Mouse (Mus musculus) lung, postnatal 10 days (tissue): ENCODE measurements around the gene Dlx1.

Experiments used
- DNase-seq: peaks from one replicate; pipeline ENCODE4 v3.0.0; 2021

Dlx1 gene

GRCm38 (mm10) chr2:71528014-71528713 is at the start of gene Dlx1:
Gene Dlx1, plus strand, starts transcription at chr2:71528113.
- DNase-seq = no peak

- DNase-seq = no peak
Observed at GRCm38 (mm10) chr2:71479917-71480316, 48.0 kb upstream of the Dlx1 start.

GRCm38 (mm10) chr2:71481825-71482224 is 46.1 kb upstream of the Dlx1 start:
- no peak for DNase-seq

GRCm38 (mm10) chr2:71483046-71483716 is 44.7 kb upstream of the Dlx1 start:
- DNase-seq = no peak

- DNase-seq = no peak
Observed at GRCm38 (mm10) chr2:71483717-71484066, 44.2 kb upstream of the Dlx1 start.

- DNase-seq = no peak
Observed at GRCm38 (mm10) chr2:71491295-71491694, 36.6 kb upstream of the Dlx1 start.

GRCm38 (mm10) chr2:71493161-71493683 is 34.7 kb upstream of the Dlx1 start:
- DNase-seq = no peak

GRCm38 (mm10) chr2:71494503-71494902 is 33.4 kb upstream of the Dlx1 start:
- no peak for DNase-seq

GRCm38 (mm10) chr2:71494971-71495370 is 32.9 kb upstream of the Dlx1 start:
- DNase-seq = no peak

DNA sequence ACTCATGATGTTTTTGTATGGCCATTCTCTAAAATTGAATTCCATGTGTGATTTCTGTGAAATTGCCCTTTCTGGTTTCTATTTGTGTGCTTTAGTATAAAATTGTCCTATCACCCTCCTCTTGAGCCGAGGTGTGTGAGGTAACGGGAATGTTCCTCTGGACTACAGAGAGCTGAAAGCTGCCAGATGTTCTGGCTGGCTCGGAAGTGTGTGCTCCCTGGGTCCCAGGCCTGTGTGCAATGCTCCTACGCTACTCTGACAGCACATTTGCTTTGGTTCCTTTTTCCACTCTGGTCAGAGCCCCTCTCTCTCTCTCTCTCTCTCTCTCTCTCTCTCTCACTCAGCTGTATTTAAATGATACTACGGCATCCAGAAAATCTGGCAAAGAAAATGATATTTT is 30.7 kb upstream of the Dlx1 start:
- DNase-seq = no peak

- peak; percentile 13 for DNase-seq
Observed at GRCm38 (mm10) chr2:71499276-71500230, 28.4 kb upstream of the Dlx1 start.

- DNase-seq = no peak
Observed at GRCm38 (mm10) chr2:71504852-71505251, 23.1 kb upstream of the Dlx1 start.

DNA sequence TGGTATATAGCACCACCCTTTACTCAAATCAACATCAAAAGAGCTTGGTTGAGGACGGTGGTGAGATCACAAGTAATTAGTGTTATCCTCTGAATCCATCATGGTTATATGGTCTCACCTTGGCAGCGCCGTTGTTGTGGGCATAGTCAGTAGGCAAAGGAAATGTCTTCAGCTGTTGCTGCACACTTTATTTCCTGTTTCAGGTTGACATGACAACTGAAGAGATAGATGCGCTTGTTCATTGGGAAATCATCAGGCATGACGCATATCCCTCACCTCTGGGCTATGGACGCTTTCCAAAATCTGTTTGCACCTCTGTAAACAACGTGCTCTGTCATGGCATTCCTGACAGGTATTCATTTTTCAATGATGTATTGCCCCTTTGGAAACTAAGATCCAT is 16.7 kb upstream of the Dlx1 start:
- no peak for DNase-seq

- no peak for DNase-seq
Observed at GRCm38 (mm10) chr2:71512326-71512725, 15.6 kb upstream of the Dlx1 start.

DNA sequence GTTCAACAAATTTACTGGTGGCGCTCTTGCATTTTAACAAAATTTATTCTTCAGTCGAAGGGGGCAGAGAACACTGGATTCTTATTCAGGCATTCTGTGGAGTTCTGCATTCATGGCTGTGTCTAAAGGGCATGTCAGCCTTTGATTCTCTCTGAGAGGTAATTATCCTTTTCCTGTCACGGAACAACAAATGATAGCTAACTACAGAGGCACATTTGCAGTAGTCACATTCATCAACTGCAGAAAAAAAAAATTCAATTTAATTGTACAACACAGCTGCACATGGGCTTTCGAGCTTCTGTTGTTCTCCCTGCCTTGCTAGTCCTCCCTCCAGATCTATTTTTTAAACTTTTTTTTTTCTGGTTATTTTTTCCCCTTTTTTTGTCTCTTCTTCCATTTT is 10.9 kb upstream of the Dlx1 start:
- no peak for DNase-seq

DNA sequence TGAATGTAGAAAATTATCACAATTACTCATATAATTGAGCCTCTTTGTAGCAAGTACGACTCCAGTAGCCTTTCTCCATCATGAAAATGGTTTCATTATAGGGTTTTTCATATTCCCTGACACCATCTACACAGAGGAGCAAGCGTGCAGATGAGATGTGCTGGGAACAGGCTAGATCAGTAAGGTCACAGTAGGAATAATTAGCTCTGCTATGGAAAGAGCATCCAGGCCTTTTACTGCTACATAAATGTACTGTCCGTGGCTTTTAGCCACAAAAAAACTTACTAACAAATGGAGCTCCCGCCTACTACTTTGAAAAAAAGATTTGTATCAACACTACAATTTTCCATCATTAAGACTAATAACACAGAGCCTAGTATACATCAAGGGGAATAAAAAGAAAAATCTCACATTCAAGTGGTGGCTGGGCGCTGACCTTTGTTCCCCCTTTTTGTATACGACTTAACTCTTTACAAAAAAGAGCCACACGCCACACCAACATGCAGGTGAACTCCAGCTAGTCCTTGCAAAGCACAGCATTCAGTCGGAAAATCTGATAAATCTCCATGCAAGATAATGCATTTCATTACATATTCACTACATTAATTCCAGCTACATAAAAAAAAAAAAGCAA is 10.3 kb upstream of the Dlx1 start:
- DNase-seq = no peak

GRCm38 (mm10) chr2:71522871-71523270 is 5.0 kb upstream of the Dlx1 start:
- no peak for DNase-seq

DNA sequence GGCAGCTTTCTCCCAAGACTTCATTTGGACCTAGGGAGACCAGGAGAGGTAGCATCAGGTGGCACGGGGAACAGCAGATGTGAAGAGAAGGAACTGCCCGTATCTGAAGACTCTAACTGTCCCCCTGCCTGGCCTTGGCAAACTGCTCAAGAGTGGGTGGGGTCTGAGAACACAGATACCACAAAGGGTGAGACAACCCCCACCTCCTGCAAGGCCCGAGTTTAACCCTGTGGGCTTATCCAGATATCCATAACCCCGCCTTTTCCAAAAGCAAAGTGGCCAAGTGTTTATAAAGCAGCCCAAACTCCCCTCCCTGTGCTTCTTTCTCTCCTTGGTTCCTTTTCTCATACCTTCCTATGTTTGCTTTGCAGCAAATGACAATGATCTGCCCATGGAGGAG is 4.5 kb upstream of the Dlx1 start:
- DNase-seq = no peak

DNA sequence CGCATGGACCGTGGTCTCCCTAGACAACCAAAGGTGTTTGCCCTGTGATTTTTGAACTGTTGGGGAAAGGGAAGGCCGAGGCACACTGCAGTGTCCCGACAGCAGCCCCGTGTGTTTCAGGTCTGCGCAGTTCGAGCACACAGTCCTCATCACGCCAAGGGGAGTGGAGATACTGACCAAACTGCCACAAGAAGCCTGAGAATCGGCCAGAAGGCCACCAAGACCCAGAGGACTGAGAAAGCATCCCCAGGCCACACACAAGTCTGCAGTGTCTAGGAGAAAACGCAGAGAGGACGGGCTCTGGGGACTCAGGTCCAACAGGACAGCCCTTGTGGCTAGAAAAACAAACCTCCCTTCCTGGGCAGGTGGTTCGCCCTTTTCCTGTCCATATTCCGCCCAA is 3.1 kb upstream of the Dlx1 start:
- no peak for DNase-seq

GRCm38 (mm10) chr2:71526595-71527322 is 1.2 kb upstream of the Dlx1 start:
- no peak for DNase-seq

DNA sequence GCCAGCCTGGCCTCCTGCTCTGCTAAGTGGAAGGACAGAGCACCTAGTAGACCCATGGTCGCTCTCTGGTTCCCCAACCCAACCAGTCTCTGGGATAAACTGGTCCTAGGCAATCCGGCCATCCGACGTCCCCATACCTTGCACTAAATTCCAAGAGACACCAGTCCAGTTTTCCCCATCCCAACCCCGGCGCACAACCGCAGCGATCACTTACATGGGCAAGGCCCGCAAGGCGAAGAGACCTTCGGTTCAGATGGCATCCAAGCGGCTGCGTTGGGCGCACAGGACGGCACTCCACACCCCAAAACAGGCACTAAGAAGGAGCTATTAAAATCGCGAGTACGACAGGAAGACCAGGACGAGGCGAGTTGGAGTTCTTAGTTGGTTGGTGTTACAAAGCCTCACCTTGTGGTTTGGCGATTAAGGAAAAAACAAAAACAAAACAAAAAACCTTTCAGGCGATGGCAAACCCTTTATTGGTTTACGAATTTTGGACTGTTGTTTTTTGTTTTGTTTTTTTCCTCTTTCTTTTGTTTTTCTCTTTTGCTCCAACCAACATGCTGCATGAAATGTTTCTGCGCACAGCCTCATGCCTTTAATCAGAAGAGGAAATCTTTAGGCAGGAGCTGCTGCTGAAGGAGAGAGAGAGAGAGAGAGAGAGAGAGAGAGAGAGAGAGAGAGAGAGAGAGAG is 445 bp upstream of the Dlx1 start:
- DNase-seq = no peak
